Mouse (Mus musculus) liver, embryonic 14.5 days (tissue): ENCODE results near the gene Ramp2.

ENCODE experiments used
- CTCF ChIP-seq: IDR thresholded peaks from 2 replicates; pipeline ENCODE4 v1.5.1; 2016; ENCODE audit warnings: antibody characterized with exemption, low read depth, control low read depth
- EP300 ChIP-seq: IDR thresholded peaks from 2 replicates; pipeline ENCODE4 v1.6.1; 2016; ENCODE audit warnings: antibody characterized with exemption, low read depth

- TF ChIP-seq CTCF, result no peak
- TF ChIP-seq EP300, result no peak
These were observed 23.8 kb downstream of the Ramp2 start for GRCm38 (mm10) chr11:101269577-101270116.
